Mouse (Mus musculus): ENCODE measurements around the gene Pid1. TPM values are rescaled to one million over a fixed set of nuclear protein-coding genes. Genes with fewer than 3 reads are reported as not detected.

The Pid1 gene
- polyA plus RNA-seq, 1 experiment: 3.4 TPM

DNA sequence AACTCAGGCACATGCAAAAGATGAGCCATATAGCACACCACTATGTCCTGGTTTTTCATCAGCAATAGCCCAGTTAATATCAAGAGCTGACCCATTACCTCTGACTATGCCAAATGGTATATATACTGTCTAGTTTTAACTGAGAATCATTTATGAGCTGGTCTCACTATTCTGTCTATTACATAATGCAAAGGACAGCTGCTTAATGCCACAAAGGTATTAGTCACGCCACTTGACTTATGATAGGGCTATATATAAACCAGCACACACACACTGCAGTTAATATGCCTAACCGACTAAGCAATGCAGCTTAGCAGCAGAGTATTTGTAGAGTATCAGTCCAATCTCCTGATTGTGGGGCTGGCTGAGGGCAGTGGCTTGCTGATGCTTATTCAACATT is 270.7 kb downstream of the Pid1 start:
- no peaks in the 10 kb centered on the region for H3K4me1 ChIP-seq
- no peaks in the 10 kb centered on the region for H3K27me3 ChIP-seq (replicated peaks)
- TF ChIP-seq GATA1 (IDR thresholded peaks at IDR 0.05; ENCODE audit: borderline replicate concordance, low read length) (no peak), FLI1 (IDR thresholded peaks at IDR 0.05; ENCODE audit: low read length) (no peak)
- peaks cover 14% of the 10 kb centered on the region; the same call in 1 of the 2 replicates for H3K9me3 ChIP-seq
- H3K36me3 ChIP-seq (replicated peaks; ENCODE audit: low read length): no peaks in the 10 kb centered on the region
- H3K4me3 ChIP-seq (replicated peaks): no peak overlapping the region

DNA sequence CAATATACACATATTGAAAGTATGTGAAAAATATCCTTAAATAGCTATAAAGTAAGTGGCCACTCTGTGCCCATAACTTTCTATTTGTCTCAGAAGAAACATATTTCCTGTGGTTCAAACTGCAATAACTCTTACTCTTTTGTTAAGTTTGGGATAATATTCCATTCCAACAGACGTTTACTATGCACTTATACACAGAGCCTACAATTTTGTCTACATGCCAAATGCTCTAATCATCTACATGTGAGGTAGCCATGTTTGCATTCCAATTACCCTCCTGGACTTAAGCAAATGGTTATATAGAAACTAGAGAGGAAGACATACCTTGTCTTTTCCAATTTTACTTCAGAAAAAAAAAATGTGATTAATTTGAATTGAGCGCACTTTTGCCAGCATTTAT is 274.3 kb downstream of the Pid1 start:
- Histone ChIP-seq H3K9me3 (peaks cover 9% of the 10 kb centered on the region), H3K27me3 (replicated peaks) (no peaks in the 10 kb centered on the region), H3K36me3 (replicated peaks; ENCODE audit: low read length) (no peaks in the 10 kb centered on the region), H3K4me1 (no peaks in the 10 kb centered on the region), H3K4me3 (replicated peaks) (no peak overlapping the region)
- TF ChIP-seq GATA1 (IDR thresholded peaks at IDR 0.05; ENCODE audit: borderline replicate concordance, low read length) (no peak), FLI1 (IDR thresholded peaks at IDR 0.05; ENCODE audit: low read length) (no peak)

DNA sequence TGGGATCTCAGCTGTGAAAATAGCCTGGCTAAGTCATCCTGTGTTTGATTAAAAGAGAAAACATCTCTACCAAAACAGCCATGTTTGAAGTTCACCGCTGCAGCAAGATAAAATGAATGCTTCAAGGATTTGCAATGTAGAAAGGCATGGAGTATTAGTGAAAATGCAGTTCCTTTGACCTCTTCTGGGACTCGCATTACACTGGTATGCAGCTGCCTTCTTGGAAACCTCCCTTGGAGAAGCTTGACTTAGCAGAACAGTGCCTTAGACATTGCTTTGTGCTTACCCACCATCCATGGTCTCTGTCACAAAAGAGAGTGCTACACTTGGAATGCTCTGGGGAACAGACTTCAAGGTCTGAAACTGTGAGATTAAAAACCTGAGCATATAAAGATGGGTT is 276.0 kb downstream of the Pid1 start:
- TF ChIP-seq GATA1 (IDR thresholded peaks at IDR 0.05; ENCODE audit: borderline replicate concordance, low read length) (no peak), FLI1 (IDR thresholded peaks at IDR 0.05; ENCODE audit: low read length) (no peak)
- Histone ChIP-seq H3K9me3 (peaks cover 9% of the 10 kb centered on the region), H3K36me3 (replicated peaks; ENCODE audit: low read length) (no peaks in the 10 kb centered on the region), H3K27me3 (replicated peaks) (no peaks in the 10 kb centered on the region), H3K4me3 (replicated peaks) (no peak overlapping the region), H3K4me1 (no peaks in the 10 kb centered on the region)

DNA sequence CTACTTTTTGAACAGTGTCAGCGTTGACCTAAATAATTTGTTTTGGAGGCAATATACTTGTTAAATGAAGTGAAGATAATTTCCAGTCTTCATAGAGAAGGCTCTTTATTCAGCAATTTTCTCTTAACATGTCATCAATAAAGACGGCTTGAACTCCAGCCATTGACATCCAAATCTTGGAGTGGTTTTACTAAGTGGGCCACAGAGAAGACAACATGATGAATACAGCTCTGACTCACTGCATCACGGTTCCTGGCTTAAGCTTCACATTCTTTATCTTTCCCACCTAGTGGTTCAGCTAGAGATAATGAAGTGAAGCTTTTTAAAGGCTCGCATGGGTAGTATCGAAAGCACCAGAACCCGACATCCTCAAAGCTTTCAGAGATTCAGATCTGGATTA is 276.7 kb downstream of the Pid1 start:
- TF ChIP-seq GATA1 (IDR thresholded peaks at IDR 0.05; ENCODE audit: borderline replicate concordance, low read length) (no peak), FLI1 (IDR thresholded peaks at IDR 0.05; ENCODE audit: low read length) (no peak)
- Histone ChIP-seq H3K4me1 (no peaks in the 10 kb centered on the region), H3K4me3 (replicated peaks) (no peak overlapping the region), H3K36me3 (replicated peaks; ENCODE audit: low read length) (no peaks in the 10 kb centered on the region), H3K9me3 (peaks cover 7% of the 10 kb centered on the region), H3K27me3 (replicated peaks) (no peaks in the 10 kb centered on the region)

DNA sequence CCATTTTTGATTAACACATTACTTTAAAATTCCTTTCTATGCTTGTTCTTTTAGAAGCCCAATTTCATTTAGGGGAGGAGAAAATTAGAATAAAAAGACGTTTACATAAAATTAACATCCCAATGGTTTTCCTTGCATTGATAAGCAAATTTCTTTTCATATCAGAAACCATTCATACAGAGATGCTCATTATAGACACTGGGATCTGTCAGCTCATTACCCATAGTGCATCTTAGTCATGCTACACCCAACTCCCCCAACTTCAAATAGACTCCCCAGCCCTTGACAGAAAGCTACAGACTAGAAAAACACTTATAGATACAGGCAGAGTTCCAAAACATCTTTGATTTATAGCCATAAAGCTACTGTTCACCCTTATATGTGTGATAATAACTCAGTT is 277.5 kb downstream of the Pid1 start:
- Histone ChIP-seq H3K4me1 (no peaks in the 10 kb centered on the region), H3K9me3 (peaks cover 7% of the 10 kb centered on the region), H3K36me3 (replicated peaks; ENCODE audit: low read length) (no peaks in the 10 kb centered on the region), H3K27me3 (replicated peaks) (no peaks in the 10 kb centered on the region), H3K4me3 (replicated peaks) (no peak overlapping the region)
- TF ChIP-seq FLI1 (IDR thresholded peaks at IDR 0.05; ENCODE audit: low read length) (no peak), GATA1 (IDR thresholded peaks at IDR 0.05; ENCODE audit: borderline replicate concordance, low read length) (no peak)

DNA sequence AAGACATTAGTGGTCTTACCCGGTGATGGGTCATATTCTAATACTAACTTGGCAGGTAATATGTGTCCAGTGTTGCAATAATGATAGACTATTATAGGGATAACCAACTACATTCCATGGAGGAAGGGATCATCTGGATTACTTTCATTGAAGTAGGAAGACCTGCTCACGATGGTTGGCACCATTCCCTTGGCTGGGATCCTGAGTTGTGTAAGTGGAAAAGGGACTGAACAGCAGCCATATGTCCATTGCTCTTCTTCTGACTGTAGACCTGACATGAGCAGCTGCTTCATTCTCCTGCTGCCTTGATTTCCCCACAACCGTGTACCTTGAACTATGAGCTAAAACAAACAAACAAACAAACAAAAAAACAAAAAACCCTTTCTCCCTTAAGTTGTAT is 278.6 kb downstream of the Pid1 start:
- H3K36me3 ChIP-seq (replicated peaks; ENCODE audit: low read length): no peaks in the 10 kb centered on the region
- TF ChIP-seq FLI1 (IDR thresholded peaks at IDR 0.05; ENCODE audit: low read length) (no peak), GATA1 (IDR thresholded peaks at IDR 0.05; ENCODE audit: borderline replicate concordance, low read length) (no peak)
- no peaks in the 10 kb centered on the region for H3K4me1 ChIP-seq
- H3K27me3 ChIP-seq (replicated peaks): no peaks in the 10 kb centered on the region
- H3K4me3 ChIP-seq (replicated peaks): no peak overlapping the region
- peaks cover 12% of the 10 kb centered on the region for H3K9me3 ChIP-seq

DNA sequence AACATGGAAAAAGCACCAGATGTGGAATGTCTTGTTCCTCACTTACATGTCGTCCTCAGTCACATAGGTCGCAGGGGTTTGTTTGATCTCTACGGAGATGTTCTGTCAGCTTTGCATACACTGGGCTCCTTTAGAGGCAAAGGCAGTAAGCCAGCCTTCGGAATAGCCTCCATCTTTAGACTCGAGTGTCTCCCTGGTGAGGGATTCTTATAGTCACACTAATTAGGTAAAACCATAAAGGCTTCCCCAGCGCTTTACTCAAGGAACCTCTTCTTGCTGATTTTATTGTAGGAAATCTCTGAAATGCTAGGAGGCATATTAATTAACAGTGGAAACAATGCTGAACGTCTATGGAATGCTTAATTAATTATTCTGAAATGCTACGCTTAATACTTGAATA is 284.4 kb downstream of the Pid1 start:
- no peak overlapping the region for H3K4me3 ChIP-seq (replicated peaks)
- no peaks in the 10 kb centered on the region for H3K4me1 ChIP-seq
- no peaks in the 10 kb centered on the region for H3K36me3 ChIP-seq (replicated peaks; ENCODE audit: low read length)
- H3K27me3 ChIP-seq (replicated peaks): no peaks in the 10 kb centered on the region
- H3K9me3 ChIP-seq: peaks cover 26% of the 10 kb centered on the region
- TF ChIP-seq FLI1 (IDR thresholded peaks at IDR 0.05; ENCODE audit: low read length): no peak
- no peak for TF ChIP-seq GATA1 (IDR thresholded peaks at IDR 0.05; ENCODE audit: borderline replicate concordance, low read length)

DNA sequence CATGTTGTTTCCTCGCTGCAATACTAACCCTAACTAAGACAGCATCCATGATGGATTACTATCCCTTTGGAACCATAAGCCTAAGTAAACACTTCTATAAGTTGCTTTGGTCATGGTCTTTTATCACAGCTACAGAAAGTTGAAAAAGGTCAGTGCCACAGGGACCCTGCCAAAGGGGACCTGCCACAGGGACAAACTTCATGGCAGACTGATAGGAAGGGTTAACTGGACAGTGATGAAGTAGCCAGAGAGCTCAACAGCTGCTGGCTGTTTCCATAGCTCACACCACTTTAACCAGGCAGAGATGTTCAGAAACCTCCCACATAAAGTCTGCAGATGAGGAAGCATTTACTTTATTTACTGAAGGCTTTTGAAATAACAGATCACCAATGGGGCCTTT is 287.0 kb downstream of the Pid1 start:
- no peaks in the 10 kb centered on the region for H3K27me3 ChIP-seq (replicated peaks)
- no peaks in the 10 kb centered on the region for H3K36me3 ChIP-seq (replicated peaks; ENCODE audit: low read length)
- peaks cover 34% of the 10 kb centered on the region for H3K9me3 ChIP-seq

DNA sequence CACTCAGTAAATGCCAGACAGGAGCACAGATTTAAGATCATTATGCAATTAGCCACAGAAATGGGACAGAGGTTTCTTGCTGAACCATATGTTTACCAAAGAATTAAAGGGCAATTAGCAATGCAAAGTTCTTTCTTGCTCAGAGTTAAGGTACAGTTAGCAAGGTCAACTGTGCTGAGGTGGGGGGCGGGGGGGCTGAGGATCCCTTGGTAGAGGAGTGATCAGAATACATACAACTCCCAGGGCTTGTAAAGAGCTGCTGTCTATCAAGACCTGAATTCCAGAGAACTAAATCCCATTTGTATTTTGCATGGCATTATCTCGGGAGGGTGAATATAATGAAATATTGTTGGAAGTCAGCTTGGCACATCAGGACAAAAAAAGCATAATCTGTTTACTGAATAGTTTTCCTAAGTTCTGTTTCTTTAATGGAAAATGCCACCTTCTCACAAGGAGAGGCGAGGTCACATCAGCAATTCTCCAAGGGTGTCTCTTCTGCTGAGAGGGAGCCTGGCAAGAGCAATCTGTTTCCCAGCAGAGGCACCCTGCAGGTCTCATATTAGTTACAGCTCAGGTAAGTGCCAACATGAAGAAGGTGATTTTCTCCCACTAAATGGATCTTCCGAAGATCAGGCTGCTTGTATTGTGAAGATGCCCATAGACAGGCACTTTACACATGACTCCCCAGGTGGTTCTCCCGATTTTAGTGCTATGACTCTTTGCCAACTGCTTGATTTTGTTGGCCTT is 306.9 kb downstream of the Pid1 start:
- no peak for TF ChIP-seq FLI1 (IDR thresholded peaks at IDR 0.05; ENCODE audit: low read length)
- TF ChIP-seq GATA1 (IDR thresholded peaks at IDR 0.05; ENCODE audit: borderline replicate concordance, low read length): no peak
- no peak overlapping the region for H3K4me3 ChIP-seq (replicated peaks)
- H3K4me1 ChIP-seq: no peaks in the 10 kb centered on the region
- no peaks in the 10 kb centered on the region for H3K36me3 ChIP-seq (replicated peaks; ENCODE audit: low read length)
- H3K27me3 ChIP-seq (replicated peaks): no peaks in the 10 kb centered on the region
- 0 out of 2 replicates have a peak, but pooled peaks cover 6% of the 10 kb centered on the region for H3K9me3 ChIP-seq

More for the DNA sequence above, 287.0 kb downstream of the Pid1 start:
- no peak overlapping the region for H3K4me3 ChIP-seq (replicated peaks)
- H3K4me1 ChIP-seq: no peaks in the 10 kb centered on the region
- no peak for TF ChIP-seq GATA1 (IDR thresholded peaks at IDR 0.05; ENCODE audit: borderline replicate concordance, low read length)
- no peak for TF ChIP-seq FLI1 (IDR thresholded peaks at IDR 0.05; ENCODE audit: low read length)

DNA sequence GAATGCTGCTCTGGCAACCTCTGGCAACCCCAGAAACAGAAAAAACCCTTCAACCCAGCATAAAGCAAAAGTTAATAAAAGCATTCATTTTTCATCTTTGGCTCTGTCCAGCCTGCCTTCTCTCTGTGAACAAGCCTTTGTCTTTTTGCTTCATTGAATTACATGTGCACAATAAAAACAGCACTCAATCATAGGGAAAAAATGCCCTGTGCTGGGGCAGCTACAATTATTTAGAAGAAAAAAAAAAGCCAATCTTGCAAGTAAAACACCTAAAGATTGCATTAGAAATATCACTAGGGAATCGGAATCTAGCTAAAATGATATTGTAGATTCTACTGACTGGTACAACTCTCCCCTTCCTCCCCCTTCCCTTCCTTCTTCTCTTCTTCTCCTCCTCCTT is 307.7 kb downstream of the Pid1 start:
- H3K27me3 ChIP-seq (replicated peaks): no peaks in the 10 kb centered on the region
- TF ChIP-seq FLI1 (IDR thresholded peaks at IDR 0.05; ENCODE audit: low read length) (no peak), GATA1 (IDR thresholded peaks at IDR 0.05; ENCODE audit: borderline replicate concordance, low read length) (no peak)
- no peaks in the 10 kb centered on the region for H3K4me1 ChIP-seq
- H3K36me3 ChIP-seq (replicated peaks; ENCODE audit: low read length): no peaks in the 10 kb centered on the region
- no peak overlapping the region for H3K4me3 ChIP-seq (replicated peaks)
- H3K9me3 ChIP-seq: 0 out of 2 replicates have a peak, but pooled peaks cover 5% of the 10 kb centered on the region
